In genomic region chr4:116707666-116708065, GRCm38 (mm10) we compare ENCODE assay signal across 8 mouse cellular contexts. TPM values are rescaled to one million over a fixed set of nuclear protein-coding genes. Genes with fewer than 3 reads are reported as not detected.
DNase-seq lines count a peak whose midpoint lies in the region; ATAC-seq and TF ChIP-seq lines count a peak whose summit lies in the region.

No protein-coding gene starts in this region.

- no peaks in the 10 kb centered on the region for H3K9me3 ChIP-seq in forebrain, embryonic 14.5 days (replicated peaks; ENCODE audit: control insufficient read depth, low read length)
- H3K9me3 ChIP-seq in liver, embryonic 12.5 days (replicated peaks), result no peaks in the 10 kb centered on the region

- peak overlapping the region; percentile 62; the same call in 1 of the 2 replicates for H3K9ac ChIP-seq in forebrain, embryonic 14.5 days (ENCODE audit: low read length)
- H3K9ac ChIP-seq in liver, embryonic 12.5 days, result peak overlapping the region; percentile 72

- H3K27me3 ChIP-seq in forebrain, embryonic 14.5 days (replicated peaks; ENCODE audit: control insufficient read depth, insufficient read depth, low read length), result no peaks in the 10 kb centered on the region
- H3K27me3 ChIP-seq in liver, embryonic 12.5 days (replicated peaks), result no peaks in the 10 kb centered on the region

- peak overlapping the region; percentile 51 for H3K4me2 ChIP-seq in forebrain, embryonic 14.5 days (ENCODE audit: low read length)
- peak overlapping the region; percentile 87 for H3K4me2 ChIP-seq in liver, embryonic 12.5 days

- ATAC-seq in forebrain, embryonic 14.5 days, result no peak
- ATAC-seq in liver, embryonic 12.5 days, result no peak
- no peak for ATAC-seq in megakaryocyte-erythroid progenitor cell, adult 5-6 weeks (replicated peaks; ENCODE audit: low FRiP score, low TSS enrichment, poor library complexity, severe bottlenecking)

- 24% methylated on average over 9 of the region's 9 CpGs for WGBS in forebrain, embryonic 14.5 days
- WGBS in liver, embryonic 12.5 days (ENCODE audit: insufficient replicate concordance), result 5% methylated on average over 9 of the region's 9 CpGs

- no peak for TF ChIP-seq POLR2A in bone marrow macrophage, adult 2 months (IDR thresholded peaks at IDR 0.05; ENCODE audit: borderline replicate concordance, low read depth, low read length)

- H3K4me1 ChIP-seq in bone marrow macrophage, adult 2 months (ENCODE audit: control insufficient read depth, insufficient read depth, low read length), result peaks cover 9% of the 10 kb centered on the region
- peaks cover 12% of the 10 kb centered on the region for H3K4me1 ChIP-seq in forebrain, embryonic 14.5 days (ENCODE audit: control insufficient read depth, insufficient read depth, low read length)
- H3K4me1 ChIP-seq in liver, embryonic 12.5 days, result peaks cover 33% of the 10 kb centered on the region

- DNase-seq in layer of hippocampus, adult 2 months (ENCODE audit: low spot score in 2 of 2), result no peak
- DNase-seq in layer of hippocampus, adult 9-10 months (ENCODE audit: low spot score), result no peak
- no peak for DNase-seq in forebrain, embryonic 14.5 days (ENCODE audit: low spot score)
- no peak for DNase-seq in adrenal gland, postnatal 25 days
- DNase-seq in urinary bladder, adult 18-20 months (ENCODE audit: low spot score in 2 of 2), result no peak

- H3K4me3 ChIP-seq in layer of hippocampus, adult 2 months, result peak overlapping the region; percentile 88
- peak overlapping the region; percentile 80 for H3K4me3 ChIP-seq in bone marrow macrophage, adult 2 months (ENCODE audit: insufficient read depth, low read length)
- H3K4me3 ChIP-seq in forebrain, embryonic 14.5 days (ENCODE audit: low read depth, low read length), result peak overlapping the region; percentile 54
- peak overlapping the region; percentile 69 for H3K4me3 ChIP-seq in liver, embryonic 12.5 days

- no peak for TF ChIP-seq CTCF in layer of hippocampus, adult 2 months (conservative IDR thresholded peaks at IDR 0.05)
- no peak for TF ChIP-seq CTCF in bone marrow macrophage, adult 2 months (IDR thresholded peaks at IDR 0.05; ENCODE audit: low read depth, low read length)

- peak overlapping the region; percentile 98 for H3K27ac ChIP-seq in layer of hippocampus, adult 2 months
- H3K27ac ChIP-seq in bone marrow macrophage, adult 2 months (ENCODE audit: insufficient read depth, low read depth, low read length), result 0 out of 2 replicates have a peak overlapping the region, but pooled peaks have one; percentile 7
- no peak overlapping the region for H3K27ac ChIP-seq in forebrain, embryonic 14.5 days (ENCODE audit: low read depth, low read length)
- H3K27ac ChIP-seq in liver, embryonic 12.5 days, result 0 out of 2 replicates have a peak overlapping the region, but pooled peaks have one; percentile 69

- H3K36me3 ChIP-seq in forebrain, embryonic 14.5 days (ENCODE audit: control insufficient read depth, insufficient read depth, low read length), result peaks cover 5% of the 10 kb centered on the region; the same call in 1 of the 2 replicates
- H3K36me3 ChIP-seq in liver, embryonic 12.5 days, result peaks cover 23% of the 10 kb centered on the region

RNA-seq across cellular contexts. Expression of gene Mmachc, which starts 0.5 kb away (rescaled TPM):
- total RNA-seq in layer of hippocampus, adult 2 months (2021), result 10 to 100 TPM; 16.4 to 20.8 TPM
- 3.6 and 4.5 TPM in 2 replicates for polyA plus RNA-seq in bone marrow macrophage, adult 2 months (2012; ENCODE audit: insufficient read depth, insufficient read length, missing spikeins)
- polyA plus RNA-seq in forebrain, embryonic 14.5 days (2014; fragmentation: Nextera tagmentation; extraction: Ambion mirVana), result 13.2 and 15.2 TPM in 2 replicates
- polyA plus RNA-seq in liver, embryonic 12.5 days (2016; fragmentation: Nextera tagmentation; extraction: Ambion mirVana), result 17.5 and 18.9 TPM in 2 replicates
- 26.8 and 30.1 TPM in 2 replicates for total RNA-seq in megakaryocyte-erythroid progenitor cell, adult 5-6 weeks (2014; fragmentation: Nextera tagmentation)
- total RNA-seq in megakaryocyte-erythroid progenitor cell, adult 5-6 weeks (2017), result 25.7 and 26.4 TPM in 2 replicates
- 29.4 and 32.0 TPM in 2 replicates for total RNA-seq in adrenal gland, postnatal 25 days (2021)

RNA-seq across cellular contexts. Expression of gene Ccdc163, which starts 0.6 kb away (rescaled TPM):
- total RNA-seq in layer of hippocampus, adult 2 months (2021), result 1 to 10 TPM; 3.9 to 6.0 TPM
- polyA plus RNA-seq in bone marrow macrophage, adult 2 months (2012; ENCODE audit: insufficient read depth, insufficient read length, missing spikeins), result 54.8 and 71.5 TPM in 2 replicates
- 14.6 and 16.9 TPM in 2 replicates for polyA plus RNA-seq in forebrain, embryonic 14.5 days (2014; fragmentation: Nextera tagmentation; extraction: Ambion mirVana)
- 17.3 and 17.5 TPM in 2 replicates for polyA plus RNA-seq in liver, embryonic 12.5 days (2016; fragmentation: Nextera tagmentation; extraction: Ambion mirVana)
- total RNA-seq in megakaryocyte-erythroid progenitor cell, adult 5-6 weeks (2014; fragmentation: Nextera tagmentation), result 47.0 and 68.3 TPM in 2 replicates
- 10.8 and 16.3 TPM in 2 replicates for total RNA-seq in megakaryocyte-erythroid progenitor cell, adult 5-6 weeks (2017)
- 21.1 and 31.9 TPM in 2 replicates for total RNA-seq in adrenal gland, postnatal 25 days (2021)

RNA-seq across cellular contexts. Expression of gene Tesk2, which starts 13.1 kb away (rescaled TPM):
- total RNA-seq in layer of hippocampus, adult 2 months (2021), result 1 to 10 TPM; 4.2 to 4.8 TPM
- 13.2 and 15.2 TPM in 2 replicates for polyA plus RNA-seq in bone marrow macrophage, adult 2 months (2012; ENCODE audit: insufficient read depth, insufficient read length, missing spikeins)
- polyA plus RNA-seq in forebrain, embryonic 14.5 days (2014; fragmentation: Nextera tagmentation; extraction: Ambion mirVana), result 4.0 and 4.8 TPM in 2 replicates
- polyA plus RNA-seq in liver, embryonic 12.5 days (2016; fragmentation: Nextera tagmentation; extraction: Ambion mirVana), result 2.2 and 2.6 TPM in 2 replicates
- total RNA-seq in megakaryocyte-erythroid progenitor cell, adult 5-6 weeks (2014; fragmentation: Nextera tagmentation), result 2.7 and 4.1 TPM in 2 replicates
- 2.1 and 2.6 TPM in 2 replicates for total RNA-seq in megakaryocyte-erythroid progenitor cell, adult 5-6 weeks (2017)
- total RNA-seq in adrenal gland, postnatal 25 days (2021), result 4.8 and 9.0 TPM in 2 replicates

RNA-seq across cellular contexts. Expression of gene Prdx1, which starts 22.3 kb away (rescaled TPM):
- 100 to 1,000 TPM; 143 to 151 TPM for total RNA-seq in layer of hippocampus, adult 2 months (2021)
- 2,298 and 2,420 TPM in 2 replicates for polyA plus RNA-seq in bone marrow macrophage, adult 2 months (2012; ENCODE audit: insufficient read depth, insufficient read length, missing spikeins)
- 561 and 632 TPM in 2 replicates for polyA plus RNA-seq in forebrain, embryonic 14.5 days (2014; fragmentation: Nextera tagmentation; extraction: Ambion mirVana)
- polyA plus RNA-seq in liver, embryonic 12.5 days (2016; fragmentation: Nextera tagmentation; extraction: Ambion mirVana), result 916 and 985 TPM in 2 replicates
- total RNA-seq in megakaryocyte-erythroid progenitor cell, adult 5-6 weeks (2014; fragmentation: Nextera tagmentation), result 158 and 208 TPM in 2 replicates
- total RNA-seq in megakaryocyte-erythroid progenitor cell, adult 5-6 weeks (2017), result 268 and 287 TPM in 2 replicates
- 777 and 778 TPM in 2 replicates for total RNA-seq in adrenal gland, postnatal 25 days (2021)

RNA-seq across cellular contexts. Expression of gene Akr1a1, which starts 56.2 kb away (rescaled TPM):
- 100 to 1,000 TPM; 376 to 387 TPM for total RNA-seq in layer of hippocampus, adult 2 months (2021)
- polyA plus RNA-seq in bone marrow macrophage, adult 2 months (2012; ENCODE audit: insufficient read depth, insufficient read length, missing spikeins), result 1,749 and 1,754 TPM in 2 replicates
- polyA plus RNA-seq in forebrain, embryonic 14.5 days (2014; fragmentation: Nextera tagmentation; extraction: Ambion mirVana), result 910 and 955 TPM in 2 replicates
- 281 and 287 TPM in 2 replicates for polyA plus RNA-seq in liver, embryonic 12.5 days (2016; fragmentation: Nextera tagmentation; extraction: Ambion mirVana)
- 163 and 243 TPM in 2 replicates for total RNA-seq in megakaryocyte-erythroid progenitor cell, adult 5-6 weeks (2014; fragmentation: Nextera tagmentation)
- 460 and 502 TPM in 2 replicates for total RNA-seq in megakaryocyte-erythroid progenitor cell, adult 5-6 weeks (2017)
- 817 and 927 TPM in 2 replicates for total RNA-seq in adrenal gland, postnatal 25 days (2021)
